Comparison of ENCODE assay signal across 9 mouse cellular contexts in the genomic region with DNA sequence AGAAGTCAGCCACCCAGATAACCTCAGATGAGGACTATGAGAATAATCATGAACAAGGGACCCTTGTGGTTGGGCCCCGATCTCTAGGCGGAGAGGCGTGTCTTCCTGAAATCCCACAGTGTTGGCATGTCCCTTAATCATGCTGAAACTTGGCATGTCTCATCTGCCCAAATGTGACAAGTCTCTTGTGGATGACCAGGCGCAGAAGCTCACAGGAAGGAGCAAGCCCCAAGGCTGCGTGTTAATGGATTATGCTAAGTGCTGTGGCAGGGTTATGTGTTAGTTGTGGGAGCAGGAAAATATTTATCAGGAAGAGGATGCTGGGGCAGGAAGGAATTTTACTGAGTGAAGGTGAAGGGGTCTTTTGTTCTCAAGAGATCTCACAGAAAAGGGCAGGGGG.
DNase-seq lines count a peak whose midpoint lies in the region; ATAC-seq and TF ChIP-seq lines count a peak whose summit lies in the region.
"Had no signal": no experiment of that assay in that cellular context is flagged by ENCODE, and none has a peak within 500 bp of the region (broad histone marks: within the 10 kb centered on the region; RNA-seq: fewer than 3 reads in every experiment).

No protein-coding gene starts in this region.

- H3K4me1 ChIP-seq in forebrain, embryonic 16.5 days (replicated peaks; ENCODE audit: control insufficient read depth, insufficient read depth, low read length) = peaks cover 14% of the 10 kb centered on the region
- peaks cover 16% of the 10 kb centered on the region for H3K4me1 ChIP-seq in forebrain, embryonic 13.5 days
- H3K4me1 ChIP-seq in lung, adult 2 months (ENCODE audit: control insufficient read depth, insufficient read depth, low read length) = no peaks in the 10 kb centered on the region
- peaks cover 8% of the 10 kb centered on the region; the same call in 1 of the 2 replicates for H3K4me1 ChIP-seq in kidney, embryonic 14.5 days (ENCODE audit: control insufficient read depth, insufficient read depth, low read length)
- peaks cover 14% of the 10 kb centered on the region for H3K4me1 ChIP-seq in stomach, embryonic 15.5 days

- no peak for ATAC-seq in forebrain, embryonic 16.5 days
- no peak for ATAC-seq in forebrain, embryonic 13.5 days
- ATAC-seq in kidney, embryonic 14.5 days (ENCODE audit: low FRiP score, low TSS enrichment) = no peak; the same call in 1 of the 2 replicates
- no peak for ATAC-seq in stomach, embryonic 15.5 days (ENCODE audit: insufficient read depth, low FRiP score, low read depth)

- no peak overlapping the region for H3K9ac ChIP-seq in forebrain, embryonic 16.5 days (replicated peaks; ENCODE audit: low read depth, low read length)
- no peak overlapping the region for H3K9ac ChIP-seq in forebrain, embryonic 13.5 days
- no peak overlapping the region for H3K9ac ChIP-seq in kidney, embryonic 14.5 days (ENCODE audit: low read depth, low read length)
- H3K9ac ChIP-seq in stomach, embryonic 15.5 days = no peak overlapping the region

- no peak for TF ChIP-seq CTCF in lung, adult 2 months (IDR thresholded peaks at IDR 0.05; ENCODE audit: insufficient read depth, low read length)

- no peaks in the 10 kb centered on the region for H3K27me3 ChIP-seq in forebrain, embryonic 16.5 days (replicated peaks; ENCODE audit: control insufficient read depth, insufficient read depth, low read length)
- H3K27me3 ChIP-seq in forebrain, embryonic 13.5 days = no peaks in the 10 kb centered on the region
- no peaks in the 10 kb centered on the region for H3K27me3 ChIP-seq in kidney, embryonic 14.5 days (ENCODE audit: control insufficient read depth, insufficient read depth, low read length)
- H3K27me3 ChIP-seq in stomach, embryonic 15.5 days (replicated peaks) = no peaks in the 10 kb centered on the region

- H3K27ac ChIP-seq in forebrain, embryonic 16.5 days (ENCODE audit: low read length) = peak overlapping the region; percentile 20; the same call in 1 of the 2 replicates
- no peak overlapping the region for H3K27ac ChIP-seq in forebrain, embryonic 13.5 days
- H3K27ac ChIP-seq in kidney, embryonic 14.5 days (ENCODE audit: low read depth, low read length) = peak overlapping the region; percentile 79
- peak overlapping the region; percentile 85 for H3K27ac ChIP-seq in stomach, embryonic 15.5 days

- H3K4me3 ChIP-seq in forebrain, embryonic 16.5 days (replicated peaks; ENCODE audit: low read length) = no peak overlapping the region
- no peak overlapping the region for H3K4me3 ChIP-seq in forebrain, embryonic 13.5 days
- H3K4me3 ChIP-seq in lung, adult 2 months (replicated peaks; ENCODE audit: extremely low read depth, low read depth, low read length) = no peak overlapping the region
- no peak overlapping the region for H3K4me3 ChIP-seq in kidney, embryonic 14.5 days (ENCODE audit: low read length)
- H3K4me3 ChIP-seq in stomach, embryonic 15.5 days (replicated peaks) = no peak overlapping the region

- H3K4me2 ChIP-seq in forebrain, embryonic 16.5 days (ENCODE audit: low read length) = no peak overlapping the region
- H3K4me2 ChIP-seq in forebrain, embryonic 13.5 days = no peak overlapping the region
- H3K4me2 ChIP-seq in kidney, embryonic 14.5 days (replicated peaks; ENCODE audit: low read depth, low read length) = no peak overlapping the region
- H3K4me2 ChIP-seq in stomach, embryonic 15.5 days = no peak overlapping the region

- 84% methylated on average over 5 of the region's 5 CpGs for WGBS in forebrain, embryonic 16.5 days
- WGBS in forebrain, embryonic 13.5 days = 90% methylated on average over 5 of the region's 5 CpGs
- 61% methylated on average over 5 of the region's 5 CpGs for WGBS in lung, adult 2 months
- 66% methylated on average over 5 of the region's 5 CpGs for WGBS in kidney, embryonic 14.5 days
- WGBS in stomach, embryonic 15.5 days = 54% methylated on average over 5 of the region's 5 CpGs

- TF ChIP-seq POLR2A in lung, adult 2 months (IDR thresholded peaks at IDR 0.05; ENCODE audit: borderline replicate concordance, extremely low read depth, low read depth, low read length) = no peak

- H3K36me3 ChIP-seq in forebrain, embryonic 16.5 days (ENCODE audit: control insufficient read depth, insufficient read depth) = no peaks in the 10 kb centered on the region
- peaks cover 16% of the 10 kb centered on the region; the same call in 1 of the 2 replicates for H3K36me3 ChIP-seq in forebrain, embryonic 13.5 days (ENCODE audit: poor library complexity, severe bottlenecking)
- no peaks in the 10 kb centered on the region for H3K36me3 ChIP-seq in kidney, embryonic 14.5 days (ENCODE audit: control insufficient read depth, insufficient read depth, low read length)
- no peaks in the 10 kb centered on the region for H3K36me3 ChIP-seq in stomach, embryonic 15.5 days

- peak; percentile 24 for DNase-seq in lung, postnatal 10 days
- DNase-seq in lung, adult 2 months = no peak
- no peak for DNase-seq in layer of hippocampus, postnatal 36 days
- DNase-seq in frontal cortex, postnatal 14 days (ENCODE audit: low spot score in 2 of 2) = no peak
- DNase-seq: B cell, adult 2 months had no signal

- no peaks in the 10 kb centered on the region for H3K9me3 ChIP-seq in forebrain, embryonic 16.5 days (ENCODE audit: control insufficient read depth, low read length)
- H3K9me3 ChIP-seq in forebrain, embryonic 13.5 days (replicated peaks) = no peaks in the 10 kb centered on the region
- no peaks in the 10 kb centered on the region for H3K9me3 ChIP-seq in kidney, embryonic 14.5 days (ENCODE audit: control insufficient read depth, low read length)
- H3K9me3 ChIP-seq in stomach, embryonic 15.5 days = no peaks in the 10 kb centered on the region
